In the genomic region with DNA sequence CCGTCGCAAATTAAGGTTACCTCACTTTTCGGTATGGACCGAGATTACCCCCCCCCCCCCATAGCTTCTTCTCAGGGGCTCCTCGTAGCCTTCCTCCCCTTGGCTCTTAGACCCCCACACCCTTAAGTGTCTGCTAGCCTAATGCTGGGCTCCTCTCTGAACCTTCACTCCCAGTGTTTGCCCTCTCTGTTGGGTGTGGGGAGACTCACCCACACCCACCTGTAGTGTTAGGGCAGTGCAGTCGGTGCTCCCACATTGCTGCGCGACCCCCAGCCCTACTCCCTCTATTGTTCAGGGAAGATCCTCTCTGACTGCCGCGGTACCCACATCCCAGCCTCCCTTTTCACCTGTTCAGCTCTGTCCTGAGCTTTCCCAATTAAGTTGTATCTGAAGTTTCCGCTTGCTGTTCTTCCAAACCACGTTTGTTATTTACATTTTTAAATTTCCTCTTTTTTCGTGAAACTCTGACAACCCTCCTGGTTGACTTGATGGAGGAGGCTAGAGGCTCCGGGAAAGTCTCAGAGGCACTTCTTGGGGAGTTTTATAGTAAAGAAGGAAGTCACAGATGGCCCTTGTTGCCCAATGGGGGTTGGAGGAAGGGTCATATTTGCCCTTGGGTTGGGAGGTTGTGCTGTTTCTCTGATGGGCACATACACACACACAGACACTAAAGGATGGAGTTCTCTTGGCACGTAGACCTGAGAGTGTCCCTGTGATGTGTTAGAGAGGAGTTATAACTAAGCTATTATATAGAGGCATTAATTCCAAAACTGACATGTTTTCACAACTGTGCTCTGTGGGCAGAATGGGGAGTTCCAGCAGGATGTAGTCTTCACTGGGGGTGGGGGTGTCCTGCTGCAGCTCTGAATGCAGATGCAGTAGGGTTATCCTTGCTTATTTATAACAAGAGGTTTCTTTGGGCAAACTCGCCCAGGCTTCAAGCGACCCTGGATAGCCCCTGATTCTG, we compare ENCODE assay signal across 10 mouse cellular contexts. TPM values are rescaled to one million over a fixed set of nuclear protein-coding genes. Genes with fewer than 3 reads are reported as not detected.
DNase-seq lines count a peak whose midpoint lies in the region; ATAC-seq and TF ChIP-seq lines count a peak whose summit lies in the region.
"Had no signal": no experiment of that assay in that cellular context is flagged by ENCODE, and none has a peak within 500 bp of the region (broad histone marks: within the 10 kb centered on the region; RNA-seq: fewer than 3 reads in every experiment).

No protein-coding gene starts in this region.

- peak overlapping the region; percentile 75 for H3K4me3 ChIP-seq in gastrocnemius, adult 2 months
- peak overlapping the region; percentile 82 for H3K4me3 ChIP-seq in forebrain, embryonic 12.5 days (replicated peaks)
- H3K4me3 ChIP-seq in liver, embryonic 11.5 days (ENCODE audit: low read depth, low read length) = peak overlapping the region; percentile 90

- H3K36me3 ChIP-seq in forebrain, embryonic 12.5 days (replicated peaks) = no peaks in the 10 kb centered on the region
- no peaks in the 10 kb centered on the region for H3K36me3 ChIP-seq in liver, embryonic 11.5 days (ENCODE audit: control insufficient read depth, insufficient read depth, low read length)
- H3K36me3 ChIP-seq in splenic B cell, adult 2 months (ENCODE audit: control insufficient read depth, insufficient read depth, low read length, poor library complexity, severe bottlenecking) = no peaks in the 10 kb centered on the region

- intact Hi-C loops in gastrocnemius, adult 2 months (cut with DNase I) = loop anchor here (5.0 to 10.0 kb wide), 2 partner anchors 41 to 112 kb away; a partner anchor contains a TSS
- intact Hi-C loops in gastrocnemius, postnatal 14 days (cut with DNase I; ENCODE audit: low total_unique reads) = no loop called here

- WGBS in forebrain, embryonic 12.5 days = 21% methylated on average over 17 of the region's 17 CpGs
- 18% methylated on average over 17 of the region's 17 CpGs for WGBS in liver, embryonic 11.5 days

- no peak for DNase-seq in gastrocnemius, adult 2 months
- DNase-seq in gastrocnemius, postnatal 14 days = no peak
- peak; percentile 32 for DNase-seq in CD4-positive helper T cell, adult 2 months (ENCODE audit: low read depth, low spot score)
- no peak for DNase-seq in liver, embryonic 11.5 days (ENCODE audit: low spot score)
- DNase-seq in splenic B cell, adult 2 months (ENCODE audit: low read depth, low spot score) = peak; percentile 17
- DNase-seq in urinary bladder, adult 18-20 months (ENCODE audit: low spot score in 2 of 2) = no peak
- no peak for DNase-seq in layer of hippocampus, adult 9-11 months

- H3K9me3 ChIP-seq in forebrain, embryonic 12.5 days = no peaks in the 10 kb centered on the region
- H3K9me3 ChIP-seq in liver, embryonic 11.5 days (ENCODE audit: control insufficient read depth, low read length) = no peaks in the 10 kb centered on the region

- peak overlapping the region; percentile 86 for H3K9ac ChIP-seq in forebrain, embryonic 12.5 days
- H3K9ac ChIP-seq in liver, embryonic 11.5 days (ENCODE audit: low read depth, low read length) = peak overlapping the region; percentile 86

- H3K4me1 ChIP-seq in forebrain, embryonic 12.5 days = peaks cover 22% of the 10 kb centered on the region
- peaks cover 37% of the 10 kb centered on the region for H3K4me1 ChIP-seq in liver, embryonic 11.5 days (replicated peaks; ENCODE audit: control insufficient read depth, insufficient read depth, low read length)

- peak; percentile 44 for ATAC-seq in forebrain, embryonic 12.5 days (ENCODE audit: low FRiP score)
- peak; percentile 4; the same call in 1 of the 2 replicates for ATAC-seq in liver, embryonic 11.5 days (replicated peaks; ENCODE audit: low FRiP score)

- no peak for TF ChIP-seq CTCF in gastrocnemius, adult 2 months (IDR thresholded peaks at IDR 0.05)

- H3K27me3 ChIP-seq in forebrain, embryonic 12.5 days = no peaks in the 10 kb centered on the region
- H3K27me3 ChIP-seq in liver, embryonic 11.5 days (replicated peaks; ENCODE audit: control insufficient read depth, insufficient read depth, low read length) = no peaks in the 10 kb centered on the region
- no peaks in the 10 kb centered on the region; the same call in 1 of the 2 replicates for H3K27me3 ChIP-seq in splenic B cell, adult 2 months (ENCODE audit: control insufficient read depth, insufficient read depth, low read length, poor library complexity, severe bottlenecking)
- H3K27me3 ChIP-seq: Patski had no signal

- peak overlapping the region; percentile 84 for H3K4me2 ChIP-seq in forebrain, embryonic 12.5 days
- peak overlapping the region; percentile 83 for H3K4me2 ChIP-seq in liver, embryonic 11.5 days

- peak overlapping the region; percentile 90 for H3K27ac ChIP-seq in gastrocnemius, adult 2 months
- H3K27ac ChIP-seq in forebrain, embryonic 12.5 days = no peak overlapping the region
- no peak overlapping the region for H3K27ac ChIP-seq in liver, embryonic 11.5 days (ENCODE audit: low read depth, low read length)

RNA-seq across cellular contexts. Expression of a gene that starts 1.1 kb away (rescaled TPM):
- 10 to 100 TPM in 1 of 2 experiments, 1 to 10 TPM in 1; 6.2 to 12.6 TPM for total RNA-seq in gastrocnemius, adult 2 months (2021)
- 1 to 10 TPM; 7.5 to 8.5 TPM for total RNA-seq in gastrocnemius, postnatal 14 days (2021)
- 22.6 and 25.1 TPM in 2 replicates for polyA plus RNA-seq in forebrain, embryonic 12.5 days (2016; fragmentation: Nextera tagmentation; extraction: Ambion mirVana)
- 22.6 and 26.1 TPM in 2 replicates for polyA plus RNA-seq in liver, embryonic 11.5 days (2014; fragmentation: Nextera tagmentation; extraction: Ambion mirVana)

RNA-seq across cellular contexts. Expression of a gene that starts 52.5 kb away (rescaled TPM):
- total RNA-seq in gastrocnemius, adult 2 months (2021) = 10 to 100 TPM; 53.6 to 65.4 TPM
- total RNA-seq in gastrocnemius, postnatal 14 days (2021) = 10 to 100 TPM; 74.0 to 90.1 TPM
- polyA plus RNA-seq in forebrain, embryonic 12.5 days (2016; fragmentation: Nextera tagmentation; extraction: Ambion mirVana) = 0.15 and 0.47 TPM in 2 replicates
- polyA plus RNA-seq in liver, embryonic 11.5 days (2014; fragmentation: Nextera tagmentation; extraction: Ambion mirVana) = 0.25 and 0.45 TPM in 2 replicates

RNA-seq across cellular contexts. Expression of a gene that starts 59.8 kb away (rescaled TPM):
- under 1 TPM; 0.11 to 0.13 TPM for total RNA-seq in gastrocnemius, adult 2 months (2021)
- not detected for total RNA-seq in gastrocnemius, postnatal 14 days (2021)
- not detected in 2 replicates for polyA plus RNA-seq in forebrain, embryonic 12.5 days (2016; fragmentation: Nextera tagmentation; extraction: Ambion mirVana)
- 3.4 and 4.4 TPM in 2 replicates for polyA plus RNA-seq in liver, embryonic 11.5 days (2014; fragmentation: Nextera tagmentation; extraction: Ambion mirVana)
- total RNA-seq: neutrophil, adult 5-6 weeks had no signal

Comparison
In these comparisons a context has a peak if more than half of its experiments do, and no peak if none do; other contexts are left out.
1. DNase-seq: peak in CD4-positive helper T cell, adult 2 months (single experiment) and splenic B cell, adult 2 months (single experiment); none in gastrocnemius, adult 2 months (single experiment), gastrocnemius, postnatal 14 days (single experiment), liver, embryonic 11.5 days (single experiment), urinary bladder, adult 18-20 months (0 of 2) and layer of hippocampus, adult 9-11 months (single experiment).
2. Peak in every context shown above with its lines, with median percentiles within 50 percentile points of each other: H3K4me3 ChIP-seq.